Mouse (Mus musculus) megakaryocyte, embryonic 14.5 days (primary cell): ENCODE data around the gene Igf2r. TPM values are rescaled to one million over a fixed set of nuclear protein-coding genes. Genes with fewer than 3 reads are reported as not detected.

ENCODE experiments used
- H3K27me3 ChIP-seq: replicated peaks from 2 replicates; pipeline ENCODE3; 2012; ENCODE audit warnings: inconsistent platforms
- H3K36me3 ChIP-seq: replicated peaks from 2 replicates; pipeline ENCODE3; 2012; ENCODE audit warnings: low read length, inconsistent platforms, mixed read lengths
- H3K4me1 ChIP-seq: 2 replicates; pipeline ENCODE4 v1.6.1; 2012; ENCODE audit warnings: inconsistent platforms
- H3K4me3 ChIP-seq: replicated peaks from 2 replicates; pipeline ENCODE3; 2012; ENCODE audit warnings: moderate library complexity, mild to moderate bottlenecking, inconsistent platforms
- H3K9me3 ChIP-seq: 2 replicates; pipeline ENCODE4 v1.6.1; 2012; ENCODE audit warnings: inconsistent platforms
- FLI1 ChIP-seq: IDR thresholded peaks from 2 replicates; pipeline ENCODE4 v1.6.1; 2012; ENCODE audit warnings: low read length, inconsistent platforms, mixed read lengths
- GATA1 ChIP-seq: IDR thresholded peaks from 3 replicates; pipeline ENCODE4 v1.6.1; 2012; ENCODE audit warnings: mixed read lengths, low read length, inconsistent platforms, borderline replicate concordance
- polyA plus RNA-seq: library from polyadenylated mRNA; stranded (reverse); fragments of >175 nt; gene quantifications from 2 replicates; pipeline ENCODE4 v1.2.3, GENCODE M21; 2012; ENCODE audit warnings: low replicate concordance; ENCODE audit not compliant: insufficient read depth

The Igf2r gene
- polyA plus RNA-seq, 1 experiment = 1.0 TPM

DNA sequence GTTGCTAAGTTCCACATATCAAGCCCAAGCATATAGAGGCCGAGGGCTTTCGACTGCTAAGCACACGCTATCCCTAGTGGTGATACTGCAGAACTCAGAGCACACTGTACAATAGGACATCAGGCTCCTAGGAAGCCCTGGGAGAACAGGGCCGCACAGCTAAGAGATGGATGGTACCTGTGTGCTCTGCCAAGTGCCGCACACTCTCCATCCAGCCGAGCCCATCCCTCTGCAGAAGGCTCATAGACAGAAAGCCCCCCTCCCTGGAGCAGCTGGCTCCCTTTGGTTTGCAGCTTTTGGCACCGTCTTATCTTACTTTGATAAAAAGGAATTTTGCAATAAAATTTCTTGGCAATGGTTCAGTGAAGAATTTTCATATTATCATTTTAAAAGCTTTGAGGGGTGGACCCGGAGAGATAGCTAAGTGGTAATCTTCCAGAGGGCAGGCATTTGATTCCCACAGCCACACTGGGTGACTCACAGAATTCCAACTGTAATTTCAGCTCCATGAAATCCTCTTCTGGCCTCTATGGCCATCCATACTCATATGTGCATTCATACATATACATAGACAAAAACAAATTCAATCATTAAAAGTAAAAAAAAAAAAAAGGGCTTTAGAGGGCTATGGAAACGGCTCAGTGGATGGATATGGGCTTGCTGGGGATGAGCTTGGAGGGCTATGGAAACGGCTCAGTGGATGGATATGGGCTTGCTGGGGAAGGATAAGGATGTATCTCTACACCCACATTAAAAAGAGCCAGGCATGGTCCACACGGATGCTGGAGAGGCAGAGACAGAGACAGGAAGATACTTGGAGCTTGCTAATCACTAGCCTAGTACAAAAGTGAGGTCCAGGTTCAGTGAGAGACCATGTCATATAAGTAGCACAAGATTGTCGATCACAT is 30.2 kb upstream of the Igf2r start:
- no peak for TF ChIP-seq GATA1
- Histone ChIP-seq H3K27me3 (peaks cover 24% of the 10 kb centered on the region), H3K9me3 (no peaks in the 10 kb centered on the region), H3K4me3 (no peak overlapping the region), H3K36me3 (no peaks in the 10 kb centered on the region), H3K4me1 (no peaks in the 10 kb centered on the region)

DNA sequence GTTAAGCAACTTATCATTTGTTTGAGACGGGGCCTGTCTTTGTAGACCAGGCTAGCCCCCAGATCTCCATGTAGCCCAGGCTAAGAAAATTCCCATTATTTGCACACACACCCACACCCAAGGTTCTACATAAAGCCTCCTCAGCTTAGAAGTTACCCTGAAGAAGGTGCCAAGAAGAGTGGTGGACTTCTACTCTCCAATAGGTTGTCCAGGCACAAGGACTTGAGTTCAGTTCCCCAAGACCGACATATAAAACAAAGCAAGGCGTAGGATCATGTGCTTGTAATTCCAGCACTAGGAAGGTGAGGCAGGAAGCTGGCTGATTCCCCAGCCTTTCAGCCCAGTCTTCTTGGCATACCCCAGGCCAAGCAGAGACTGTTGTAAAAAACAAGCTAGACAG is 29.1 kb upstream of the Igf2r start:
- H3K9me3 ChIP-seq = no peaks in the 10 kb centered on the region
- H3K4me1 ChIP-seq = peaks cover 9% of the 10 kb centered on the region
- no peak for TF ChIP-seq GATA1
- TF ChIP-seq FLI1 = no peak
- peaks cover 30% of the 10 kb centered on the region for H3K27me3 ChIP-seq
- H3K4me3 ChIP-seq = no peak overlapping the region
- no peaks in the 10 kb centered on the region for H3K36me3 ChIP-seq

DNA sequence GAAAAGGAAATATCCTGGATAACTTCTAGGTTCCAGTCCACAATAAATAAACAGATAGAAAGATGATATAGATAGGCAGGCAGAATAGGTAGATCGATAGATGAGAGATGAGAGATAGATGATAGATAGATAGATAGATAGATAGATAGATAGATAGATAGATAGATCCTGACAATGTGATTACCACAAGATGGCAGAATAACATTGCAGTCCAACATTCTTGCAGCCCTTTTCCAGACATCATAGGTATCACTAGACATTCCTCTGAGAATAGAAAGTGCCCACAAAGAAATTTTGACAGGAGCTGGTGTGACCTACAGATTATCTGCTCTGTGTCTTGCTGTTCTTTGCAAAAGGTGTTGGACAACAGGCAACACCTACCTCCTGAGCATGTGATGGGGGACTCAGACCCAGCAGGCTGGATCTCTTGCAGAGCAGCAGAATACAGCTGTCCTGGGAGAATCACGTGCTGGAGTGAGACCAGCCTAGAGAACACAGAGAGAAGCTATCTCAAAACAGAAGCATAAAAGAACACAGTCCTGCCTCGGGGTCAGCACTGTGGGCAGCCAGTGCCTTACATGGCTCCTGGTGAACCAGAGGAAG is 28.1 kb upstream of the Igf2r start:
- Histone ChIP-seq H3K9me3 (no peaks in the 10 kb centered on the region), H3K4me3 (no peak overlapping the region), H3K27me3 (peaks cover 32% of the 10 kb centered on the region), H3K36me3 (no peaks in the 10 kb centered on the region), H3K4me1 (peaks cover 13% of the 10 kb centered on the region)
- no peak for TF ChIP-seq GATA1
- no peak for TF ChIP-seq FLI1

DNA sequence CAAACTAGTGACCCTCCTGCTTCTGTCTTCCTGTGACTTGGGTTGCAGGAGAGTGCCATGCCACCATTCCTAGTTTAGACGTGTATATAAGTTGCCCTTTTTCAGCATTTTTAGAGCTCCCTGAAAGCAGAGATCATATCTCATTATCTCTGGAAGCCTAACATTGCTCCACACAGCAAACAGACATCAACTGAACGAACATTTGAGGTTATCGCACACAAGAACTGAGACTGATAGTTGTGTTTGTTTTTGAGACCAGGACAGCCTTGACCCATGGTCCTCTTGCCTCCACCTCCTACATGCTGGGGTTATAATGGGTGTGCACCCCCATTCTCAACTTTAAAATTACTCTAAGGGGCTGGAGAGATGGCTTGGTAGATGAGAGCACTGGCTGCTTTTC is 27.2 kb upstream of the Igf2r start:
- Histone ChIP-seq H3K36me3 (no peaks in the 10 kb centered on the region), H3K9me3 (no peaks in the 10 kb centered on the region), H3K27me3 (peaks cover 33% of the 10 kb centered on the region), H3K4me1 (peaks cover 17% of the 10 kb centered on the region), H3K4me3 (no peak overlapping the region)
- no peak for TF ChIP-seq GATA1
- TF ChIP-seq FLI1 = no peak

DNA sequence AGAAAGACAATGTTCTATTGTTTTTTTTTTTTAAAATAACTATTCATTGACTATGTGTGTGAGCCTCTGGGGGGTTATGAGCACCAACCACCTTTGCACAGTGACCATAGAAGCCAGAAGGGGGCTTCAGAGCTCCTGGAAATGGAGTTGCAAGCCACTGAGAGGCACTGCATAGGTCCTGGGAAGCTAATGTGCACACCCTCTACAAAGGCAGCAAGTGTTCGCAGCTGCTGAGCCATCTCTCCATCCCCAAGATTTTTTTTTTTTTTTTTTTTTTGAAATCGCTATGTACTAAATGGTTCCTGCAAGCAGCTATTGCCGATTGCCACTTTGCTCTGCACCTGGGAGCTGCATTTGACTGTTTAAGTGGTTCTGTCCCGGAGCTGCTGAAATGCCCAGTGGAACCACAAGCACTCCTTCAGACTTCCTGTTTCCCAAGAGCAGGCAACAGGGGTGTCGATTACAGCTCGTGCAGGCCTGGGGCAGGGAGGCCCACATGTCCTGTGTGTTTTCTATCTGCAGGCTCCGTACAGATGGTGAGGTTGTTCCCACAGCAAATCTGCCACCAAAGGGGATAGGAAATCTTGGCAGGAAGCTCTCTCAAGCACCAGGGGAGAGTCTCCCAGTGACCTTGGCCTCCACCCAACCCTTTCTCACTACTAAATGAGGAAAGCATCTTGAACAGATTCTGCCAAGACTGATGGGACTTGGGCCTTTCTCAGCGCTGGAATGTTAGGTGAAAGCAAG is 24.4 kb upstream of the Igf2r start:
- no peaks in the 10 kb centered on the region for H3K36me3 ChIP-seq
- H3K4me1 ChIP-seq = peaks cover 30% of the 10 kb centered on the region
- peaks cover 28% of the 10 kb centered on the region for H3K27me3 ChIP-seq
- H3K4me3 ChIP-seq = no peak overlapping the region
- H3K9me3 ChIP-seq = peaks cover 2% of the 10 kb centered on the region; the same call in 1 of the 2 replicates
- TF ChIP-seq FLI1 (no peak), GATA1 (no peak)

DNA sequence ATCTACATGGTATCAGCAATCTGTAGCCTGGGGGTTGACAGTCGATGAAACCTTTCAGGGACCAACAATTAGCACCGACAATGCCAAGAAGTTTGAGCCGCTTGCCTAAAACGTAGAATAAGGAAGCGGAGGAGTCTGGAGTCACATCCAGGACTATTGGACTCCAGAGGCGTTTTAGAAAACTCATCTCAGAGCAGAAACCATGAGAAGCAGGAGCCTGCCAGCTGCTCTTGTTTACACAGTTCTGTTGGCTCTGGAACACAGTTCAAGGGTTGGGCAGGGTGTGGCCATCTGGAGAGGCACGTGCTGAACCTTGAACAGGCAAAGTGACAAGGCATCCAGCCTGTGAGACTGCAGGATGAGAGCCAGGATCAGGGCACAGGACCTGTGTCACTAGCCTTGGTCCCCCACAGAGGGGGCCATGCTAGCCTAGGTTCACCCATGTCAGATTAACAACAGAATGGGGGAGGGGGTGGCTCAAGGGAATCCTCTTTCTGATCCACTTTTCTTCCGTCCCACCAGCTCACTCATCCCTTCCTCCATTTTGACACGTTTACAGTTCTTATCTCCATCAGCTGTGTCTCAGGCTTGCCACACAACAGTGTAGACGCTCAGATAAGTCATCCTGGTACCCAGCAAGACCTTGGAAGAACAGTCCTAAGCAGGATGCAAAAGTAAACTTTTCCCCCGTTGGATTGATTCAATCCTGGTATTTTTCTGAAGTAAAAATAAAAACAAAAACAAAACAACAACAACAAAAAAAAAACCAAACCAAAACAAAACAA is 23.1 kb upstream of the Igf2r start:
- Histone ChIP-seq H3K9me3 (peaks cover 14% of the 10 kb centered on the region), H3K27me3 (peaks cover 23% of the 10 kb centered on the region), H3K4me1 (peaks cover 30% of the 10 kb centered on the region), H3K36me3 (no peaks in the 10 kb centered on the region), H3K4me3 (no peak overlapping the region)
- TF ChIP-seq FLI1 = no peak
- no peak for TF ChIP-seq GATA1

DNA sequence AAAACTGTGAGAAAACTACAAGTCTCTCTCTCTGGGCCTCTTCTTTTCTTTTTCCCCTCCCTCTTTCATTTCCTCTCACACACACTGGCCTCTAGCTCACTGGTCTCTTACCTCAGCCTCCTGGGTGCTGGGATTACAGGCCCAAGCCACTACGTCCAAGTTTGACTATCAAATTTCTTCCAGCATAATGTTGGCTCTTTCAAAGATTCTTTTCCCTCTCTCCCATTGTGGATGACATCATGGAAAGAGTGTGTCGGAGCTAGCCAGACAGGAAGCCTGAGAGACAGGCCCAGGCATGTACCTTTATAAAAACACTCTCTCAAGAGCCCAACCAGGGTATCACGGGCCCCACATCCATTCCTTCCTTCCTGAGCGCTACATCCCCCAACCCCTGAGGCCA is 22.0 kb upstream of the Igf2r start:
- no peak for TF ChIP-seq FLI1
- TF ChIP-seq GATA1 = no peak
- peaks cover 21% of the 10 kb centered on the region for H3K27me3 ChIP-seq
- peaks cover 30% of the 10 kb centered on the region for H3K4me1 ChIP-seq
- H3K4me3 ChIP-seq = no peak overlapping the region
- no peaks in the 10 kb centered on the region for H3K36me3 ChIP-seq
- H3K9me3 ChIP-seq = peaks cover 14% of the 10 kb centered on the region

DNA sequence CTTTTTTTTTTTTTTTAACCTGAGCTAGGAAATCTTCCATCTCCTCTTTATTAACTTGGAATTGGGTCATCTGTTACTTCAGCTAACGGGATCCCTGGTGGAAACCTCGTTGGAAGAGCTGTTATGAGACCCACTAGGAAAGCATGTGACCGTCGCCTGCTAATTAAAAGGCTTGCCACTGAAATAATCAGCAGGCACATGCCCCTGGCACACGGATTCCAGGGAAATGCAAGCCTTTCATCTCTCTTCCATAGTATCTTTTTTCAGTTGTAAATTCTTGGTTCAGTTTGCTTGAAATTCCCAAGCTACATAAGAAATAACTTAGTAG is 21.6 kb upstream of the Igf2r start:
- H3K27me3 ChIP-seq = peaks cover 23% of the 10 kb centered on the region
- H3K9me3 ChIP-seq = peaks cover 14% of the 10 kb centered on the region
- H3K4me1 ChIP-seq = peaks cover 30% of the 10 kb centered on the region
- H3K4me3 ChIP-seq = no peak overlapping the region
- TF ChIP-seq GATA1 (no peak), FLI1 (no peak)
- H3K36me3 ChIP-seq = no peaks in the 10 kb centered on the region

DNA sequence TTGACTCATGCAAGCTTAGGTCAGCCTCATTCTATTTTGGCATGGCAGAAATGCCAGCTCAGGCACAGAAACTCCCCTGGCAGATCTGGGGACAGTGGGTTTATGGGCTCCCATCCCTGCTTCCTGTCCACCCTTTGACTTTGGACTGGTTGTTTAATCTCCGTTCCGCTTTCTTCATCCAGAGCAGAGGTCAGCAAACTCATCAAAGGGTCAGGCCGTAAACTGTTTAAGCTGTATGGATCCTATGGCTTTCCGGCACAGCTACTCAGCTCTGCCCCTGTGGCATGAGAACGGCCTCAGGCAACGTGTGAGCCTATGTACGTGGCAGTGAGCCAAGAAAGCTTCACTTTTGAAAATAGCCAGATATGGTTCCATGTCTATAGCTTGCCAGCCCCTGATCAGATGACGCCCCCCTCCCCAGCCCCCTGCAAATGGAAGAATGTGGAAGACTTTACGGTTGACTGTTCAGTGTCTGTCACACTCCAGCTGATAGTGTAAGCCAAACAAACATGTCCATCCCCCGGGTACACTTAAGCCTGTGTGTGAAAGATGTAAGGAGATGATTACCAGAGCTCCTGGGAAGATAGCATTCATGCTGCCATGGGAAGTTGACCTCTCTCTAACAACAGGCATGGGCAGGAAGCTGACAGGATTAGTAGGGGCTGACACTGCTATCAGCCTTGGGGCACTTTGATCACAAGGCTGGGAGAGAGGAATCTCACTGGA is 21.1 kb upstream of the Igf2r start:
- TF ChIP-seq FLI1 = no peak
- no peak for TF ChIP-seq GATA1
- H3K4me1 ChIP-seq = peaks cover 30% of the 10 kb centered on the region
- no peak overlapping the region for H3K4me3 ChIP-seq
- peaks cover 14% of the 10 kb centered on the region for H3K9me3 ChIP-seq
- no peaks in the 10 kb centered on the region for H3K36me3 ChIP-seq
- H3K27me3 ChIP-seq = peaks cover 23% of the 10 kb centered on the region
